Mouse (Mus musculus) kidney, postnatal 36 days (tissue): ENCODE data around the gene Matn3.

ENCODE experiments used
- DNase-seq, 2 experiments: peaks; one replicate each; pipeline ENCODE4 v3.0.0; 2021 to 2022; ENCODE audit warnings: mixed read lengths in 2 of 2

Gene Matn3

DNA sequence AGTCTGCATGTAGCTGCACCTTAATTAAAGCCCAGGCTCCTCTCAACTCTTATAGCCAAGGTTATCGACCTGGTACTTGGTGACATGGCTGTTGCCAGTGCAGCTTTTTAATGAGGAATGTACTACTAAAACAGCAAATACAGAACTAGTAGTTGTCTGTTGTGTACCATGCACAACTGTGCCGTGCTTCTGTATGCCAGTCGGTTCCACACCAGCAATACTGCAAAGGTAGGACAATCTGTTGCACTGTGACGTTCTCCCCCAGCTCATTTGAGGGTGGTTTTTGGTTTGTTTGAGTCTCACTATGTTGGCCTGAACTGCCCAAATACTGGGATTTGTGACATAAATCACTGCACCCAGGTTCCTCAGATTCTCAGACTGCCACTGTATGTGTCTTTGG is 8.2 kb upstream of the Matn3 start:
- DNase-seq, result no peak

DNA sequence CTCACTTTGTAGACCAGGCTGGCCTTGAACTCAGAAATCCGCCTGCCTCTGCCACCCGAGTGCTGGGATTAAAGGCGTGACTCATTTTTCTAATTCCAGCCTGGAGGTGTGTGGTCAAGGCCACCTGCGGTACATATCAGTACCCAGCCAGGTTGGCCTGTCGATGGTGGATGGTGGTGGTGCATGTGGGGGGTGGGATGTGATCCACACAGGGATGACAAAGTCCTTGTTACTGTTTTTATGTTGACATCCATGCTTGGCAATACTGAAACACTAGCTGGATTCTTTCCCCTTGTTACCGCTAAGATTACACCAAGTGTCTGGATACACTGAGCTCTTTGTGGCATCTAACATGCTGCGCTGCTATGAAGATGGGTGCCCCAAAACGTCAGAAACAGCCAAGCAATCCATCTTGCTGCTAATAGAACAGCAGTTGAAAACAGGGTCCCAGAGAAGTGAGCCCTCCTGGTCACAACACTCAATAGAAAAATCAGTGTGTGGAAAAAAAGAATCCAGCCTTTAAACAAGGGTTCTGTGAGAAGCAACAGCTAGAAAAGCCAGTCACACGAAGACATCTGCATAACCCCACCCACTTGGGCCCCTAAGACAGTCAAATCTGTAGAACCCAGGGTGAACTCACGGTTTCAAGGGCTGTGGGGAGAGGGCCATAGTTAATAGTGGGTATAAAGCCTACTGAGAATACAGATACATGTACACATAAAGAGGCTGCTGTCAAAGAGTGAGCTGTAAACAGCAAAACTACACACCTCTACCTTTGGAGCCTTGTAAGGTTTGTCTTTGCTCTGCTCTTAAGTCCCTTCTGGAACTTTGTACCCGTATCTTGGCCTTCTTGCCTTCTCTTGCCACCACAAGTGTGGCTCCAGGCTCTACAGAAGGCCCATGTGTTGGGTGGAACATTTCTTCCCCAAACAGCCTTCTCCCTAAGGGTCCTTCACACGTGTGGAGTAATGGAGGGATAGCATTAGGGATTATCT is 7.4 kb upstream of the Matn3 start:
- no peak for DNase-seq

DNA sequence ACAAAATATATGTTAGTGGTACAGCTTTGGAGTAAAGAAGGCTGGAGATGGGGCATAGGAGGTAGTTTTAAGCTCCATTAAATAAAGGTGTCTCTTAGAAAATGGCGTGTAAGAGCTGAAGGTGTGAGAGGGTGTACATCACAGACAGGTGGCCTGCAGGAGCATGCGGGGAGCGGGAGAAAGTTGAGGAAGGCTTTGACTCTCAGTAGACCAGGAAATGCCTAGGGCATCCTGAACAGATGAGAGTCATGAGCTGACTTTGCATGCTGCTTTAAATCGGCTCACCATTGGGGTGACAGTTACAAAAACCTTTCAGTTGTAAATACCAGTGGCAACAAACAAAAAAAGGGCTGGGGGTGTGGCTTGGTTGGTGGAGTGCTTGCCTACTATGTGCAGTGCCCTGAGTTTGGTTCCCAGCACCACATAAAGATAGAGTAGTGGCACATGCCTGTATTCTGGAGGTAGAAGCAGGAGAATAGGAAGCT is 6.6 kb upstream of the Matn3 start:
- DNase-seq, result no peak

DNA sequence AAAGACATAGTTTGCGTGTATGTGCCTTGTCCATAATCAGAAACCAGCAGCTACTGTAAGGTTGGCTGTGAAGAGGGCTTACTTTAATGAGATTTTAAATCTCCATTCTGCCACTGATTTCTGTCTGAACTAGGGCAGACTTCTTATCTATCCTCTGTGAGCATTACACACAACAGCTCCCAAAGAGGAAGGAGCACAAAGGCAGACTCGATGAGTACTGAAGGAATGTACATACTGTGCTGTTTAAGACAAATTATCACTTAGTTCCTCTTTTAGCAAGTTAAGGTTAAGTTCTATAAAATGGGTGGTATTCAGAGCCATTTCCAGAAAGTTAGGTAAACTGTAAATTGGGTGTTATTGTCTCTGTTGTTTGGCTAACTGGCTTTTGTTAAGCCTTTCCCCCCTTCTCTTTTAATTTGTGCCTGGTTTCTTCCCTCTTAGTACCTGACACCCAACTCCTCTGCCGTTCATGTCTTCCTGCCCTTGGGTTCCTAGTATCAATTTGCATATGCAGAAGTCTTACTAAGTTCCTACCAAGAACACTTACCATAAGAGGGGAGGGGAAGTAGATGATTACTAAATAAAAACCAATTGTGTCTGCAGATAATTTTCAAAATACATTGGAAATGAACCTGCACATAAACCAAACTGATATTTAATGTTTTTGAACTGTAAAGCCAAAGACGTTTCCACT is 5.9 kb upstream of the Matn3 start:
- no peak for DNase-seq

DNA sequence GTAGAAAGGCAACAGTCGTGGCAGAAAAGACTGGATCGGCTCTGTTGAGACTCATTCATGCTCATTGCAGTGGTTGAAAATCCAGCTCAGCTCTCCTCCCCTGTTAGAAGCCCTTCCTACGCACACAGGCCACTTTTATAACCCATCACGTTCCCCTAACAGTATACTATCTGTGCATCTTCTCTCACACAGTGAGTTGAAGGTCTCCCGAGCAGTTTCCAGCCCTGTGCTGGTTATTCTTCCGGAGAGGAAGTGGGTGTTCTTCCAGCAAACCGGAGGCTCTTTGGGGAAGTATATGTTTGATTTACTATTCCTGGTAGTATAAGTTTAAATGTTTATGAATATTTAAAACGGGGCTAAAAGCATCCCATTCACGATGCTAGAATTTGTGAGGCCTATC is 566 bp upstream of the Matn3 start:
- DNase-seq, result no peak

DNA sequence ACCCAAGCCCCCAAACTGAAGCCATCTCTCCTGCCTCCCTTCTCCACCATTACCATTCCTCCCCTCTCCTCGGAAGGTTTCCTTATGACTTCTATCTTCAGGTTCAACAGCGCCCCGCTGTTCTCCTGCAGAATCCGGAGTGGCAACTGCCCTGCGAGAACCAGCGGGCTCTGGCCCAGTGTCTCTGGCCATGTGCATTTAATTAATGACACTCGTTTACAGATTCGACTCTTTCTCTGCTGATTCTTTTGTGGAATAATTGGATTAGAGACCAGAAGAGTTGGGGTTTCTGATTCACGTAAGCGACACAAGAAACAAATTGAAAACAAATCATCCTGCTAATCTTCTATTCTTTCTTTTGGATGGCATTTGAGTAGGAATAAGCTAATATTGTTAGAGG is 5.4 kb downstream of the Matn3 start:
- DNase-seq, result no peak

DNA sequence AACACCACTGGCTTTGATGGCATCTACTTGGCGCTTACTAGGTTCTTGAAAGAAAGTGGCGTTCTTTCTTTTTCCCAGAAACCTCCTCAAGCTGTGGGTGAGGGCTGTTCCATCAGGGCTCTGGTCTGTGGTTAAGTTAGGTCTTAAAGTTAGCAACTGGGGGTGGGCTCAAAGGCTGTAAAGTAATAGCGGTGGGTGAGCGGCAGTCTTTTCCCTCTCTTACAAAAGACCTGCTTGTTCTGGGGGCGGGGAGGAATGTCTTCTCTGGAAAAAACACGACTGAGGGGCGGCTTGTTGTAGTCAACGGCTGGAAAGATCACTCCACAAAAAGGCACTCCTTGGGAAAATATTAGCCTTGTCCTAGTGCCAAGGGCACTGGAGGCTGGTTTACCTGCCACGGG is 6.4 kb downstream of the Matn3 start:
- no peak for DNase-seq

DNA sequence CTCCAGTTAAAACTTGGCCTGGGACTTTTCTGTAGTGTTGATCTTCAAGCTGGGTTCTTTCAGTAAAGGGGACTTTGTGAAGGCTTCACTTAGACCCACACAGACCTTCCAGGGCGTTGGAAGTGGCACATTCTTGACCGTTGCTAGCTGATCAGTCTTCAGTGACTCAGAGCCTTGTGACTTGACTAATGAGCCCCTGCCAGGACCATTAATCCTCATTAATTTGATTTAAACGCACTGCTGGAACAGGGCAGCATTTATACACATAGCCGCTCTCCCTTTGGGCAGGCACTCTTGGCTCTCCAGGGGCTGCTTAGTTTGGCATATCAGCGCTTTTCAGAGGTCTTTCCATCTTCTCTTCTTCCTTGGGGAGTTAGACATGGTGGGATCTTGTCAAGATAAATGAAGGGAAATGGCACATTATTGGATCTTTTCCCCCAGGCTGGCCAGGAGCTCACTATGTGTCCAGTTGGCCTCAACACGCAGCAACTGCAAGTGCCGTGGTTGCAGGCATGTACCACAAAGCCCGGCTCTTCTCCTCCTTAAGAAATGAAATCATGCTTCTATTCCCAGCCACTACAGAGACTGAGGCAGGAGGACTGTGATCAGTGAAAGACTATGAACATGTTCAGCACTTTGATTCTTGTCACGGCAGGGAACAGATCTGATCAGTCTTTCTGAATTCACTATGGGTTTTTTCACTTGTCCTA is 14.0 kb downstream of the Matn3 start:
- DNase-seq, result peak; percentile 5 to 32

DNA sequence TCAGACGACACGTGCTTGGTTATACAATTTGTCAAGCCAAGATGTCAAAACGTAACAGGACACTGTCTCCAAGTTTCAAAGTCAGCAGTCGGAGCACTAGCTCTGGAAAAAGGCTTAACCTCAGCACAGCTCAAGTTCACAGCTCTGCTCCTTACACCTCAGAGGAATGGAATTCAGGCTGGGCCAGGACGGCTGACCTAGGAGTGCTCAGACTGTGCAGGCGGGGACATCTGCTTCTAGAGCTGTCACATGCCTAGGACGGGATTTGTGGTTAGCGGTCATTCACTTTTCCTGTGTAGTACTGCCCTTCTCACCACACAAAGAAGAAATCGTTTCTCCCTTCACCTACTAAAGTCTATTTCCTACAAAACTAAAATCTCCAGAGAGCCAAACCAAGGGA is 22.1 kb downstream of the Matn3 start:
- peak; percentile 58 to 74 for DNase-seq

DNA sequence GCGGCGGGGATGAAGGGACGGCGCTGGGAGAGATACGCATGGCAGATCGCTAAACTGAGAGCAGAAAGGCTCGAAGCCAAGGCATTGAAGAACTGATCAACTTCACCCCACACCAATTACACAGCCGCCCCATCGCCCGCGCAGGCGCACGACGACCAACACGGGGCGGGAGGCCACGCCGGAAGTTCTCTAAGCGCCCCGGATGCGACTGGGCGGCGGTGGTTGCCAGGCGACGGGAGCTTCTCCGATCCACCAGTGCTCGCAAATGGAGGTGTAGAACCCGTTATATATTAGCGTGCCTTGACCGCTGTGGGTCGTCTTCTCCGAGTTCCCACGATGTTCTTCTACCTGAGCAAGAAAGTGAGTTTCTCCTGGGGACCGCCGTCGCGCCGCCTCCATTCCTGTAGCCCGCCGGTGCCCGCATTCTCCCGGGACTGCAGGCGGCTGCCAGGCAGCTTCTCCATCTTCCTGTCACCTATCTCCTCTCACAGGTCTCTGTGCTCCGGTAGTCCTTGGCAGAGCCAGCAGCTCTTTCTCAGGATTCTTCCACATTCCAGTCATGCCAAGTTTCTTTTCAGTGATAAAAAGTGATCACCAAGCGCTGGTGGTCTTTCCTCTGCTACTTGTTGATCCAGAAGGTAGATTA is 26.2 kb downstream of the Matn3 start, which contains the start of gene Wdr35:
Gene Wdr35, plus strand, starts transcription at position 73 of the 646 bp plus-strand sequence.
- peak; percentile 91 to 94 for DNase-seq

DNA sequence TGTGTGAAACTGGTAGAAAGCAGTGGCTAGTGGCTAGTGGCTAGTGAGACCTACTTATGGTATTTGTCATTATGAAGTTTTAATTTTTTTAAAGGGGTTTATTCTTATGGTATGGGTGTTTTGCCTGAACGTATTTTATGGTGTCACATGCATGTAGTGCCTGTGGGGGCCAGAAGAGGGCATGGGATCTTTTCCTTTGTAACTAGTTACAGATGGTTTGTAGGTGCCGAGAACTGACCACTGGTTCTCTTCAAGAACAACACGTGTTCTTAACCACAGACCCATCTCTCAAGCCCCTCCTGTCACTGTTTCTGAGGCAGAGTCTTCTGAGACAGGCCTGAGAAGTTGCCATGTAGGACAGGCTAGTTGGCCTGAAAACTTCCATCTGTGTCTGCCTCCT is 27.3 kb downstream of the Matn3 start:
- DNase-seq, result no peak

DNA sequence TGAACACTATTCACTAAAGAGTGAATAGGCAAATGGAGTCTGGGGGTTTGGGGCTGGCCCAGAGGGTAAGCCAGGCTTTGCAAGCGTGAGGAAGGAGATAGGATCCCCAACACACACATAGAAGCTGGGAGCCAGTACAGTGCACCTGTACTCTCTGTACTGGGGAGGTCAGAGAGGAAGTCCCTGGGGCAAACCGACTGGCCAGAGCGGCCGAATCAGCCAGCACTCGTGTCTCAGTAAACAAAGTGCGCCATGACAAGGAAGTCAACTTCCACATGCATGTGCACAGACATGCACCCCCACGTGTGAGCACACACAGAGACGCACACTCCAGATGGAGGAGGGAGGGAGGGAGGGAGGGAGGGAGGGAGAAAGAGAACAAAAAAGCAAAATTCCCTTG is 45.5 kb downstream of the Matn3 start:
- DNase-seq, result no peak

DNA sequence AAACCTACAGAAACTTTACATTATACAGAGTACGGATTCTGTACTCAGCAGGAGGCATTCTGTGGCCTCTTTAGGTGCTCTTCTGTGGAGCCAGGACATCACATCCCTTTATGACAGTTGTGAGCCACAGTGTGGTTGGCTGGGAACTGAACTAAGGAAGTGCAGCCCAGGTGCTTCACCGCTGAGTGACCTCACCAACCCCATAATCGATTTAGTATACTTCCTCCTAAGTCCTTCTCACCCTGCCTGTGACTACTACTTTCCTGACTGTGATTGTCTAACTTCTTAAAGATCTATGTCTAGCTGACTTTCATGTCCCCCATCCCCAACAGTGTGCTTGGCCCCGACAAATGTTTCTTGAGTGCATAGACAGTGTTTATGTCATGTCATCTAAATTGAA is 50.6 kb downstream of the Matn3 start:
- no peak for DNase-seq

DNA sequence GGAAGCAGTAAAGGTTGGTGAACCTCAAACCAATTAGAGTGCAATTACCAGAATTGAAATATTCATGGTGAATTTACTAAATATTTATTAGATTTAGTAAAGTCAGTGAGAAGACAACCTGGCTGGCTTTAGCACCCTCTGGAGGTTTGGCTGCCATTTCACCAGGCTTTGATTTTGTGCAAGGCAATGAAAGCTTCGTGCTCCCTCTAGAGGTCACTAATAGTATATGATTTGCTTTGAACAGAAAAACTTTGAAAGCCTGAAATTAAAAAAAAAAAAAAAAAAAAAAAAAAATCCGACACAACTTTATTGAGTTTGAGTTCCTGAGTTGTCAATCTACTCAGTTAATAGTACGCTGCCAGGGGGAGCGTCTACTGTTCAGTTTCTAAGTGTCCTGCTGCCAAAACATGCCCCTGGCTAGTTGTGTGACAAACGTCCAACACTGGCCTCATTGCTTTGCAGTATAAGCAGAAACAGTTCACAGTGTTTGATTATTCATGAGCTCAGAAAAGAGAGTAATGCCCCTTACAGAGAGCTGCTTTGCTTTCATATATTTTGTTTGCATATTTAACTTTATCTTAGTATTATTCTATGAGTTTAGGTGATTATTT is 54.4 kb downstream of the Matn3 start:
- peak; percentile 74 to 77 for DNase-seq

DNA sequence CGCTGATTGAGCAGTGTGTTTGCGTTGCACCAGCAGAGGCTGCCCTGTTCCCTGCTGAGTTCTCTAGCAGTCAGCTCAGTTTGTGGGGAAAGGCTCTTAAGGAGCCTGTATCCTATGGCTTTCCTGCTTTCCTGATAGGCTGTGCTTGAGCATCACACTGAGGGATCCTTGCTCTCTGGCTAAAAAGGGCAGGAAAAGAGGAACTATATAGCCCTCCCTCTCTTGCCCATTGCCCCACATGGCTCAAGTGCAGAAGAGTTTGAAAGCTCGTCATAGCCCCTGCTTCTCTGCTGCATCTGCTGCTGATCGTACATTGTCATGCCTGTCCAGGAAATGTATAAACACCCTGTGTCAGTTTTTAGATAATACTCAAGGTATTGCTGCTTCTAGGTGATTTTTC is 59.4 kb downstream of the Matn3 start:
- DNase-seq, result no peak

DNA sequence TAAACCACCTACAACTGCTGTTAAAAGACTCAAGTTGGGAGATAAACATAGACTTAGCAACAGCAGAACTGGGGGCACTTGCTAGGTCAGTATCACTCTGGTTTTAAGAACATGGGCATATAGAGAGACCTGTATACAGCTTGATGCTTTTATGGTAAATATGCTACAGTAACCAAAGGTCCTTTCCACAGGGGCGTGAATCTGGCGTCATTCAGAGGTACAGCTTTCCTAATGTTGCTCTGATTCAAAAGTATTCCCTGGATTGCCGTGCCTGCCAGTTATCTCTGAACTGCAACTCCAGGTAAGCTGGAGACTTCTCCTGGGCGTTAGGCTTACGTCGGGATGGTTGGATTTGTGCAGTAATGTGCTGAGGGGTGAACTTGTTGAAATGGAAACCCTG is 60.1 kb downstream of the Matn3 start:
- DNase-seq, result no peak

DNA sequence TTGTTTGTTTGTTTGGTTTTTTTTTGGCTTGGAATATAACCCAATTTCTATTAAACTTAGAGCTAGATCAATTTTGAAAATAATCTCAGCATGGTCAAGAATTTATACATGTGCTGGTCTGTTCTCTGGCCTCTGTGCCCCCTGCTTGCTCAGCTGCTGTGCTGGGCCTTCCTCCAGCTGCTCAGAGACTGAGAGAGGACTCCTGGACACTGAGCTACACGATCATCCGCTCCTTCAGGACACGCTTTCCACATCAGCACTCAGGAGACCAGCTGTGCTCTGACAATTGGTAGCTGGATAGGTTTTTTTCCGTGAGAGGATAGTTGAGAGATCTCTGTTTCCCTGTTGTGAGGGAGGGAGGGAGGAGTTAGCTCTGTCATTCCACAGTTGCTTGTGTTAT is 62.6 kb downstream of the Matn3 start:
- DNase-seq, result no peak

DNA sequence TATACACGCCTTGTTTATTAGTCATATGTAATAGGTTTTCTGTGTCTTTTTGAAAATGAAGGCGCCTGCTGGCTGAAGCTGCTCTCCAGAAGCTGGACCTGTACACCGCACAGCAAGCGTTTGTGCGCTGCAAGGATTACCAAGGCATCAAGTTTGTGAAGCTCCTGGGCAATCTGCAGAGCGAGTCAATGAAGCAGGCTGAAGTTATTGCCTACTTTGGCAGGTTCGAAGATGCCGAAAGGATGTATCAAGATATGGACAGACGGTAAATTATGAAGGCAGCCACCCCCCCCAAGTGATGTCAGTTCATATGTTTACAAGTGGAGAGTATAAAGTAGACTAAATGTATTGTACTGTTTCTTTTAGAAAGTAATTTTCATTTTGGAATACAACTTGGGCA is 68.6 kb downstream of the Matn3 start:
- no peak for DNase-seq

DNA sequence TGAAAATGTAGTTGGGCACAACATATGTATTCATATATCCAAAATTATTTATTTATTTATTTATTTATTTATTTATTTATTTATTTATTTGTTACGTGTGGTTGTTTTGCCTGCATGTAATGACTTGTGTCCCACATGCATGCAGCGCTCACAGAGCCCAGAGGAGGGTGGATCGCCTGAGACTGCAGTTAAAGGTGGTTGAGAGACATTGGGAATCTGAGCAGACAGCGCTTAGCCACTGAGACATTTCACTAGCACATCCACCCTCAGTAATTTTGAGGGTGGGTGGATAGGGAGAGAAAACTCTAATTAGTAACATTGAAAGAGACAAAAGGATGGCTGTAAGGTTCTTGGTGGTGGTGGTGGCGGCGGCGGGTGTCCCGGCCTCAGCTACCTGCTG is 72.7 kb downstream of the Matn3 start:
- DNase-seq, result no peak

DNA sequence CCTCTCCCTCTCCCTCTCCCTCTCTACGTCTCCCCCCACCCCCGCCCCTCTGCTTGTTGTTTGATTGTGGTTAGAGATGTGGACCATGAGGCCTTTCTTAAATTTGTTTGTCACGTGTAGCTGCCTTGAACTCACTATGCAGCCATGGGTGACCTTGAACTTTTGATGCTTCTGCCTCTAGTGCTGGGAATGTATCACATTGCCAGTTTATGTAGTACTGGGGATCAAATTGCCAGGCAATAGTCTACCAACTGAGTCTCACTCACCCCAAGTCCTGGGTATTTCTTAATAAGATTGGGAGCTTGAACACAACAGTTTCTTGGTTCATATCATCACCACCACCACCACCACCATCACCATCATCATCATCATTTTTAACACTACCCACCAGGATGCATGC is 73.3 kb downstream of the Matn3 start:
- no peak for DNase-seq
